Mouse (Mus musculus) CD4-positive, CD25-positive, alpha-beta regulatory T cell, adult 2 months (primary cell): Measurements from ENCODE around the gene Ap5m1.

Experiments used
- DNase-seq: peaks from one replicate; pipeline ENCODE4 v3.0.0-alpha.2; 2012; ENCODE audit warnings: low read depth, low spot score

Ap5m1 gene

DNA sequence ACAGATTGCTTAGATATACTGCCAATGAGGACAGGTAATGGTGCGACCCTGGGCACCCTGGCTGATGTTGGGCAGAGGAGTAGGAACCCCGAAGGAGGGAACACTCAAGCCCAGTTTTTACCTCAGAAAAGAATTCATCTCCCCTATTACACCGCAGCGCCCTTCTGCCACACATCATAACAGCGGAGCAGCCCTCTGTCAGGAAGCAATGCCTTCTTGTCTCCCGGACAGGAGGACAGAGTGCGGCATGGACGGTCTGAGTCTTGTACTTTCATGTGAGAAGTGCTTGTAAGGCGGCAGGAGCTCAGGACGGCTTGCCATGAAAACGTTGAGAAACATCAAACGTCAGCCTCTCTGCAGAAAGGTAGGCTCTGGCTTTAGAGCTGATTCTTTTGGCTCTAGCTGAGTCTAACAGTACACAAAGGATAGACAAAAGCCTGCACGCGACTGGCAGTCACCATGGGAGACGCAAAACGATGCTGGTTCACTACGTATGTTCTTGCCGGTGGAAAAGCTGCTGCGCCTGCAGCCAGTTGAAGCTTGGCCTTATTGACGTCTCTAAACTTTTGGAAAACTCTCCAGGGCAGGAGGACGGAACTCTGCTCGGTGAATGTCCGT is 61.4 kb downstream of the Ap5m1 start:
- no peak for DNase-seq

DNA sequence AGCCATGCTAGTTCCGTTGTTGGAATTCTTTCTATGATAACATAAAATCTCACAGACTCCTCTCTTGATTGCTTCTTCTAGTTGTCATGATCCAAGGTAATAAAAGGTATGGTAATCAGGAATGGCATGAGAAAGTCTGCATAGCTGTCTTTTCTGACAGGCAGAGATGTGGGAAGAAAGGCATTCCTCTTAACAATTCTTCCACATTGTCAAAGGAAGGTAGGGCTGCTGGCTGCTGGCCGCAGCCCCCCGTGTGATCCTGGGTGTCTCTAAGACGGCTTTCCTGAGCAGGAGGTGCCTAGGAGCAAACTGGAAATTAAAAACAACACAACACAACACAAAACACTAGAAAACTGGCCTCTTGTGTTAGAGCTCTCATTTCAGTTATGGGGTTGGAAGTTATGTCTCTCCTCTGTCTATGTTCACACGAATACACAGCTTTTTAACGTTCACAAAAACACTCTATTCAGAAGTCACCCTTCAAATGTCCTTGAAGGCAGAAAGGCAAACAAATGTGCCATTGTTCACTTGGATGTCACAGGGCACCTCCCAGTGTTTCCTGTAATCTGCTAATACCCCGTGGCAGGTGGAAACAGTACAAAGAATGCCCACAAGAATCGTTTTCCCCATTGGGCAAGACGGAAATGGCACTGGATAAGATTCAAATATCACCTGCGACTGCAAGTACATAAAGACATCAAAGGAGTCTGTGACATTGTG is 62.8 kb downstream of the Ap5m1 start:
- DNase-seq: no peak

DNA sequence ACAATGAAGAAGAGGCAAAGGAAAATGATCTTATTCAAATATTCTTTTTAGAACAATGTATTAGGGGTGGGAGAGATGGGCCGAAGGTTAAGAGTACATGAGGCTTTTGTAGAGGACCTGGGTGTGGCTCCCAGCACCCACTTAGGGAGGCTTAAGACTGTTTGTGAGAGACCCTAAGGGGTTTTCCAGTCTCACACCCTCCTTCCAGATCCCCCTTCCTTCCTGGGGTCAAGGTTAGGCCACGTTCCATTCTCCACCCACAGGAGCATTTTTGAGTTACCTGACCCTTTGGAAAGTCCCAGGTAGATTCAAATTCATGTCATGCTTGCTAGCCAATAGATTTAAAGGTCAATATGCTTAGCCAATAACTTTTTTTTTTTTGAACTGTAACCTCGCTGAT is 66.5 kb downstream of the Ap5m1 start:
- no peak for DNase-seq

DNA sequence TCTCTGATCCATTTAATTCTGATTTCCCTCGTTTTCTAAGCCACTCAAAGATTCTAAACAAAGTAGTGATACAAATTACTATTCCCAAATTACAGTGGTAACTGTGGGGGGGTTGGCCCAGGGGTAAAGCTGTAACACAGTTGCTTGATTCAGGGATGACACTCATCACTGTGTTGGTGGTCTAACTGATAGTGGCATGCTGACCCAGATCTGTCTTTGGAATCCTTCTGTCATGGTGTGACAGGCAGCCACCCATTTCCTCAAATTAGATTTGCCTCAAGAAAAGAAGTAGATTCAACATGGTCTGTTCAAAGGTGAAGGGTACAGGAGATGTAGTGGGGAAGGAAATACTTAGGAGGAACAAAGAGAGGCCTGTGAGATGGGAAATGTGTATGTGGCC is 72.3 kb downstream of the Ap5m1 start:
- no peak for DNase-seq

DNA sequence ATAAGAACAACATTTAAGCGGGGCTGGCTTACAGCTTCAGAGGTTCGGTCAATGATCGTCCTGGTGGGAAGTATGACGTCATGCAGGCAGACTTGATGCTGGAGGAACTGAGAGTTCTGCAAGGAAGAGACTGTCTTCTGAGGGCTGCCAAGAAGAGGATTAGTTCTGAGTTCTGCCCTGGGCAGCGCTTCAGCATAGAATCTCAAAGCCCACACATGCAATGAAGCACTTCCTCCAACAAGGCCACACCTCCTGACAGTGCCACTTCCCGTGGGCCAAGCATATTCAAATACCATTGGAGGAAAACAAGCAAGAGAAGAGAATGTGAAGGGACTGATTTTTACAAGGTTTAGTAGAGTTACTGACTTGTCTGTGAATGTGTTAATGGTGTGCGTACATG is 74.9 kb downstream of the Ap5m1 start:
- no peak for DNase-seq
